Mouse (Mus musculus) MEL (cell line): ENCODE measurements around the gene Lsm2.

ENCODE experiments used
- CHD2 ChIP-seq: IDR thresholded peaks from 2 replicates; pipeline ENCODE4 v1.6.1; 2011; ENCODE audit warnings: low read length, improper control_type of control experiment
- CTCF ChIP-seq, 3 experiments: IDR thresholded peaks in 2 of 3; conservative IDR thresholded peaks in 1 of 3; 2 replicates each; pipeline ENCODE4 v1.5.1; 2011 to 2012; ENCODE audit warnings: low read length in 3 of 3, low read depth in 2 of 3, mild to moderate bottlenecking in 2 of 3, improper control_type of control experiment in 1 of 3, inconsistent platforms in 1 of 3, mixed read lengths in 1 of 3, moderate library complexity in 1 of 3; ENCODE audit not compliant: control insufficient read depth in 1 of 3, insufficient read depth in 1 of 3, poor library complexity in 1 of 3, severe bottlenecking in 1 of 3
- EP300 ChIP-seq, 2 experiments: IDR thresholded peaks; 2 replicates each; pipeline ENCODE4 v1.6.1; 2011; ENCODE audit warnings: improper control_type of control experiment in 2 of 2, low read length in 2 of 2, low read depth in 1 of 2, mild to moderate bottlenecking in 1 of 2
- ETS1 ChIP-seq: IDR thresholded peaks from 2 replicates; pipeline ENCODE4 v1.6.1; 2012; ENCODE audit warnings: low read depth, mild to moderate bottlenecking, inconsistent platforms, low read length, improper control_type of control experiment, moderate library complexity
- MEF2A ChIP-seq: IDR thresholded peaks from 2 replicates; pipeline ENCODE4 v1.6.1; 2014; ENCODE audit warnings: low read depth, mild to moderate bottlenecking, inconsistent platforms, low read length, improper control_type of control experiment; ENCODE audit not compliant: poor library complexity, insufficient replicate concordance, severe bottlenecking; ENCODE audit errors: extremely low read depth
- POLR2A ChIP-seq, 2 experiments: IDR thresholded peaks; 2 replicates each; pipeline ENCODE4 v1.6.1; 2011 to 2012; ENCODE audit warnings: low read length in 2 of 2, mild to moderate bottlenecking in 2 of 2, control low read depth in 1 of 2, improper control_type of control experiment in 1 of 2, low read depth in 1 of 2, moderate library complexity in 1 of 2; ENCODE audit not compliant: control insufficient read depth in 1 of 2, insufficient read depth in 1 of 2, poor library complexity in 1 of 2
- ZNF384 ChIP-seq: IDR thresholded peaks from 2 replicates; pipeline ENCODE4 v1.6.1; 2012; ENCODE audit warnings: low read depth, mild to moderate bottlenecking, inconsistent platforms, low read length, improper control_type of control experiment

- TF ChIP-seq EP300 (IDR thresholded peaks at IDR 0.05; ENCODE audit: low read depth in 1 of 2, low read length in 2 of 2) (no peak), CHD2 (no peak), ZNF384 (0 out of 2 replicates have a peak, but pooled peaks have one; percentile 37), CTCF (IDR thresholded peaks at IDR 0.05 in 2 of 3, conservative IDR thresholded peaks at IDR 0.05 in 1 of 3; ENCODE audit: control insufficient read depth in 1 of 3, insufficient read depth in 1 of 3, low read depth in 2 of 3, low read length in 3 of 3, poor library complexity in 1 of 3, severe bottlenecking in 1 of 3) (peak; percentile 32 to 55 (median 55)), MEF2A (no peak), ETS1 (no peak), POLR2A (IDR thresholded peaks at IDR 0.05; ENCODE audit: control insufficient read depth in 1 of 2, insufficient read depth in 1 of 2, low read depth in 1 of 2, low read length in 2 of 2, poor library complexity in 1 of 2) (no peak)
These were observed 34.1 kb upstream of the Lsm2 start for GRCm38 (mm10) chr17:34947606-34948005.
